Mouse (Mus musculus): ENCODE data around the gene Ptprb.

Ptprb gene

GRCm38 (mm10) chr10:116428026-116428780 is 152.9 kb downstream of the Ptprb start:
- no peak for DNase-seq

- DNase-seq = no peak
Measured at GRCm38 (mm10) chr10:116432421-116432820, 157.1 kb downstream of the Ptprb start.

- peak; percentile 33 for DNase-seq
Measured at GRCm38 (mm10) chr10:116435455-116435854, 160.1 kb downstream of the Ptprb start.
